Mouse (Mus musculus): ENCODE measurements around the gene Rnf31. TPM values are rescaled to one million over a fixed set of nuclear protein-coding genes. Genes with fewer than 3 reads are reported as not detected.

Gene Rnf31
- 12.4 and 17.7 TPM in 2 replicates for polyA plus RNA-seq (2014; fragmentation: Nextera tagmentation; extraction: Ambion mirVana)

DNA sequence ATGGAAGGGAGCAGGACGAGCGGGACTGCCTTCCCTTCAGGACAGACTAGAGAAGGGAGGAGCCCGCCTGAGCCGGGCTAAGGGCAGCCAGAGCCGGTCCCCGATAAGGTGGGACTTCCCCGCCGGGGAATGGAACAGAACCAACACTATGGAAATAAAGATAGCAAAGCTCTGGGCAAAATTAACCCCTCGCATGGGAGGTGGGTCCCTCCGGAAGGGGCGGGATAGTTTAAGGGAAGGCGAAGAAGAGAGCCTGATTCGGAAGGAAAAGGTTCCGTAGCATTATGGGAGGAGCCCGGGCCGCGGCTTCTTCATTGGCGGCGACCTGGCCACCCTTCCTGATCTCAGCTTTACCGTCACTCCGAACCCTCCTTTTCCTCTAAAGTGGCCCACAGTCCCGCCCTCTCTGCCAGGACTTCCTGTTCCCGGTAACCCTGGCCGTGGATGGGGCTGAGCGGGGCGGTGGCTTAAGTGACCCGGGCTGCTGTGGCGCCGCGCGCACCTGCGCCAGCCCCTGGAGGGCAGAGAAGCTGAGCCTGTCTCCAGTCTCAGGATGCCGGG lies at the start of gene Rnf31:
Rnf31 (plus strand) TSS at position 378 of the 561 bp plus-strand sequence.
- peak; percentile 90 for ATAC-seq (ENCODE audit: low FRiP score, low TSS enrichment)
- peak within 1 kb of the TSS; percentile 80 for H3K9ac ChIP-seq (ENCODE audit: low read depth, low read length)
- peaks cover 17% of the 10 kb centered on the region for H3K4me1 ChIP-seq (ENCODE audit: control insufficient read depth, insufficient read depth, low read length)
- peaks cover 32% of the 10 kb centered on the region for H3K36me3 ChIP-seq (ENCODE audit: control insufficient read depth, insufficient read depth, low read length)
- peak within 1 kb of the TSS; percentile 89 for H3K4me2 ChIP-seq (replicated peaks; ENCODE audit: low read depth, low read length)
- H3K4me3 ChIP-seq (ENCODE audit: low read length) = peak within 1 kb of the TSS; percentile 96
- no peaks in the 10 kb centered on the region for H3K27me3 ChIP-seq (ENCODE audit: control insufficient read depth, insufficient read depth, low read length)
- under 1% methylated on average over 33 of the region's 33 CpGs for WGBS
- no peaks in the 10 kb centered on the region for H3K9me3 ChIP-seq (ENCODE audit: control insufficient read depth, low read length)
- H3K27ac ChIP-seq (ENCODE audit: low read depth, low read length) = peak within 1 kb of the TSS; percentile 95

DNA sequence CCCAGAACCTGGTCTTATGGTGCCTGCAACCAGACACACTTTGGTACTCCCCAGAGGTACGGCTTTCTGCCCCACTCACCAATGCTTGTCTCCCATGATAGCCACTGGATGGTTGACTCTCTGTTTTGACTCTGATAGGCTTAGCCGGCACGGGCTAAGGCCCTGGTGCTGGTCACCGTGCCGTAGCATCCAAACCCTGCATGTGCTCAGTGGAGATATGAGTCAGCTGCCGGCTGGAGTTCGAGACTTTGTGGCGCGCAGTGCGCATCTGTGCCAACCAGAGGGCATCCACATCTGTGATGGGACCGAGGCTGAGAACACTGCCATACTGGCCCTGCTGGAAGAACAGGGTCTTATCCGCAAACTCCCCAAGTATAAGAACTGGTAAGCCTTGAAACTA lies 49.2 kb upstream of the Rnf31 start:
- H3K9ac ChIP-seq (ENCODE audit: low read depth, low read length) = no peak overlapping the region
- H3K4me3 ChIP-seq (ENCODE audit: low read length) = no peak overlapping the region
- H3K9me3 ChIP-seq (ENCODE audit: control insufficient read depth, low read length) = no peaks in the 10 kb centered on the region
- no peaks in the 10 kb centered on the region for H3K27me3 ChIP-seq (ENCODE audit: control insufficient read depth, insufficient read depth, low read length)
- no peak overlapping the region for H3K4me2 ChIP-seq (replicated peaks; ENCODE audit: low read depth, low read length)
- peaks cover 11% of the 10 kb centered on the region for H3K4me1 ChIP-seq (ENCODE audit: control insufficient read depth, insufficient read depth, low read length)
- no peak for ATAC-seq (ENCODE audit: low FRiP score, low TSS enrichment)
- peaks cover 48% of the 10 kb centered on the region for H3K36me3 ChIP-seq (ENCODE audit: control insufficient read depth, insufficient read depth, low read length)
- 96% methylated on average over 12 of the region's 12 CpGs for WGBS
- no peak overlapping the region for H3K27ac ChIP-seq (ENCODE audit: low read depth, low read length)

DNA sequence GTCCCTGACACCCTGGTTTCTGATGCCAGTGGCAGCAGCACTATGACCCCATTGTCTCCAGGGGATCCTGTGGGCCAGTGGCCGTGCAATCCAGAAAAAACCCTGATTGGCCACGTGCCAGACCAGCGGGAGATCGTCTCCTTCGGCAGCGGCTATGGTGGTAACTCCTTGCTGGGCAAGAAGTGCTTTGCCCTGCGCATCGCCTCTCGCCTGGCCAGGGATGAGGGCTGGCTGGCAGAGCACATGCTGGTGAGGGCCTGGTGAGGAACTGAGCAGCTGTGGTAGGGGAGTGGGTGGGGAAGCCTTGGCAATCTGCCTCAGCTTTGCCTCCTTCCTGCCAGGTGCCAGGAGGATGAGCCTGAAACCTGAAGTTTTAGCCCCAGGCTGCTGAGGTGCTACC lies 47.2 kb upstream of the Rnf31 start:
- no peaks in the 10 kb centered on the region for H3K27me3 ChIP-seq (ENCODE audit: control insufficient read depth, insufficient read depth, low read length)
- no peak overlapping the region for H3K9ac ChIP-seq (ENCODE audit: low read depth, low read length)
- no peak overlapping the region for H3K27ac ChIP-seq (ENCODE audit: low read depth, low read length)
- H3K36me3 ChIP-seq (ENCODE audit: control insufficient read depth, insufficient read depth, low read length) = peaks cover 68% of the 10 kb centered on the region
- H3K4me2 ChIP-seq (replicated peaks; ENCODE audit: low read depth, low read length) = no peak overlapping the region
- no peak for ATAC-seq (ENCODE audit: low FRiP score, low TSS enrichment)
- WGBS = 87% methylated on average over 9 of the region's 9 CpGs
- H3K4me3 ChIP-seq (ENCODE audit: low read length) = no peak overlapping the region
- no peaks in the 10 kb centered on the region for H3K9me3 ChIP-seq (ENCODE audit: control insufficient read depth, low read length)
- H3K4me1 ChIP-seq (ENCODE audit: control insufficient read depth, insufficient read depth, low read length) = peaks cover 11% of the 10 kb centered on the region

DNA sequence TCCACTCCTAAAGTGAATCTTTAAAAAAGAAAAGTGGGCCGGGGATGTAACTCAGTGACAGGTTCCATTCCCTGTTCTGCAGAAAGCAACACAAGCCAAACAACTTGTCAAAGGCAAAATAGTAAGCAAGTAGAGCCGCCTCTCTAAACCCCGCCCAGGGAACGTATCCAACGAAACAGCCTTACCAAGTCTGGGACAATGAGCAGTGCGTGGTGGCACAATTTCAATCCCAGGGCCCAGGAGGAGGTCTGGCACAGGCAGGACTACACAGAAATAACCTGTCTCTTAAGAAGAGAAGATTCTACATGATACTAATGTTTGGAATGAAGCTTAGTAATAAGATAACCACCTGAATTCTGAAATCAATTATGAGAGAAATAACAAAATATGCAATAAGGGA lies 41.3 kb upstream of the Rnf31 start:
- no peaks in the 10 kb centered on the region for H3K4me1 ChIP-seq (ENCODE audit: control insufficient read depth, insufficient read depth, low read length)
- H3K27ac ChIP-seq (ENCODE audit: low read depth, low read length) = no peak overlapping the region
- no peak overlapping the region for H3K4me2 ChIP-seq (replicated peaks; ENCODE audit: low read depth, low read length)
- WGBS = 89% methylated on average over 6 of the region's 6 CpGs
- H3K4me3 ChIP-seq (ENCODE audit: low read length) = no peak overlapping the region
- ATAC-seq (ENCODE audit: low FRiP score, low TSS enrichment) = no peak
- H3K9ac ChIP-seq (ENCODE audit: low read depth, low read length) = no peak overlapping the region
- H3K36me3 ChIP-seq (ENCODE audit: control insufficient read depth, insufficient read depth, low read length) = peaks cover 52% of the 10 kb centered on the region
- no peaks in the 10 kb centered on the region for H3K9me3 ChIP-seq (ENCODE audit: control insufficient read depth, low read length)
- H3K27me3 ChIP-seq (ENCODE audit: control insufficient read depth, insufficient read depth, low read length) = no peaks in the 10 kb centered on the region

DNA sequence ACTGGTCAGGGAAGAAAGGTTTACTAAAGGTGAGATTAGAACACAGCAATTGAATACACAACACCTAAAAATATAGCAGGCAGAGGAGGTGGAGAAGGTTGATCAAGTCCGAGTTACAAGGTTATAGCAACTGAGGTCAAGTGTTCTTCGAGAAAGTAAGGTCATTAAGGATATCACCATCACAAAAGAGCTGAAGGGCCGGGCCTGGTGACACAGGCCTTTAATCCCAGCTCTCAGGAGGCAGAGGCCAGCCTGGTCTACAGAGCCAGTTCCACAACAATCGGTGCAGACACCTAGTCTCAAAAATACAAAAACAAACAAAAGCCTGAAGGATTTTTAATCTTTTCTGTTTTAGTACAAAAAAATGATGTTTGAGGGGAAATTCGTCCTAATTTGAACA lies 40.2 kb upstream of the Rnf31 start:
- no peak overlapping the region for H3K4me2 ChIP-seq (replicated peaks; ENCODE audit: low read depth, low read length)
- no peaks in the 10 kb centered on the region for H3K4me1 ChIP-seq (ENCODE audit: control insufficient read depth, insufficient read depth, low read length)
- no peak overlapping the region for H3K27ac ChIP-seq (ENCODE audit: low read depth, low read length)
- no peak overlapping the region for H3K9ac ChIP-seq (ENCODE audit: low read depth, low read length)
- H3K9me3 ChIP-seq (ENCODE audit: control insufficient read depth, low read length) = no peaks in the 10 kb centered on the region
- no peaks in the 10 kb centered on the region for H3K27me3 ChIP-seq (ENCODE audit: control insufficient read depth, insufficient read depth, low read length)
- ATAC-seq (ENCODE audit: low FRiP score, low TSS enrichment) = no peak
- 64% methylated on average over 5 of the region's 5 CpGs for WGBS
- peaks cover 40% of the 10 kb centered on the region for H3K36me3 ChIP-seq (ENCODE audit: control insufficient read depth, insufficient read depth, low read length)
- no peak overlapping the region for H3K4me3 ChIP-seq (ENCODE audit: low read length)

DNA sequence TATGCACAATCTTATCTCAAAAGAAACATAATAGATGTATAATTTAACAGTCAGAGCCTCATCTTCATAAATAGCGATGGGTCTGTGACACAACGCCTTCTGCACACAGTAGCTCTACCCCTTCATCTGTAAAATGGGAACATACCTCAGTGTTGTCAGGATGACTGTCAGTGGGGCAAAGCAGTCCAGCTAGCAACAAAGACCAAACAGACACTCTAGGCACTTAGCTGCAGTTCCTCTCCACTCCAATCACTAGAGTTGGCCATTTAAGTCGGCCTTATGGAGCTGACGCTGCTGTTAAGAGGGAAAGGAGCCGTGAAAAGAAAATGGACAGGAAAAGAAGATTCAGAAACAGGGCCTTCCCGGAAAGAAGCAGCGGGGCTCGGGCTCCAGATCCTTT lies 39.7 kb upstream of the Rnf31 start:
- no peaks in the 10 kb centered on the region for H3K27me3 ChIP-seq (ENCODE audit: control insufficient read depth, insufficient read depth, low read length)
- H3K9ac ChIP-seq (ENCODE audit: low read depth, low read length) = no peak overlapping the region
- no peak overlapping the region for H3K4me2 ChIP-seq (replicated peaks; ENCODE audit: low read depth, low read length)
- H3K4me3 ChIP-seq (ENCODE audit: low read length) = no peak overlapping the region
- H3K27ac ChIP-seq (ENCODE audit: low read depth, low read length) = no peak overlapping the region
- 92% methylated on average over 8 of the region's 8 CpGs for WGBS
- no peaks in the 10 kb centered on the region for H3K9me3 ChIP-seq (ENCODE audit: control insufficient read depth, low read length)
- H3K4me1 ChIP-seq (ENCODE audit: control insufficient read depth, insufficient read depth, low read length) = no peaks in the 10 kb centered on the region
- peaks cover 35% of the 10 kb centered on the region for H3K36me3 ChIP-seq (ENCODE audit: control insufficient read depth, insufficient read depth, low read length)
- ATAC-seq (ENCODE audit: low FRiP score, low TSS enrichment) = no peak

DNA sequence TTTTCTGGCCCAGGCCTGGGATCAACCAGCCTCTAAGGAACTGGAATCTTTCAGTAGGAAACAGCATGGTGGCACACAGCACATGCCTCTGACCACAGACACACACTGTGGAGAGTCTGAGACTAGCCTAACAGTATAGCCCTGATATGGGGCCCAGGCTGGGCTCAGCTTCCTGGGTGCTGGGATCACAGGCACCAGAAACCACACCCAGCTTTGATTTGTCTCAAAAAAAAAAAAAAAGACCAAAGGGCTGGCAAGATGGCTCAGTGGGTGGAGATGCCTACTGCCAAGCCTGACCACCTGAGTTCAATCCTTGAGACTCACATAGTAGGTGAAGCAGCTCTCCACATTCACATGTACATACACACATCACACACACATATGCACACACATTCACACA lies 36.9 kb upstream of the Rnf31 start:
- no peak overlapping the region for H3K9ac ChIP-seq (ENCODE audit: low read depth, low read length)
- no peak overlapping the region for H3K27ac ChIP-seq (ENCODE audit: low read depth, low read length)
- H3K4me2 ChIP-seq (replicated peaks; ENCODE audit: low read depth, low read length) = no peak overlapping the region
- H3K36me3 ChIP-seq (ENCODE audit: control insufficient read depth, insufficient read depth, low read length) = peaks cover 7% of the 10 kb centered on the region
- no peak overlapping the region for H3K4me3 ChIP-seq (ENCODE audit: low read length)
- no peaks in the 10 kb centered on the region for H3K27me3 ChIP-seq (ENCODE audit: control insufficient read depth, insufficient read depth, low read length)
- no peaks in the 10 kb centered on the region for H3K9me3 ChIP-seq (ENCODE audit: control insufficient read depth, low read length)
- ATAC-seq (ENCODE audit: low FRiP score, low TSS enrichment) = no peak
- H3K4me1 ChIP-seq (ENCODE audit: control insufficient read depth, insufficient read depth, low read length) = no peaks in the 10 kb centered on the region; the same call in 1 of the 2 replicates

DNA sequence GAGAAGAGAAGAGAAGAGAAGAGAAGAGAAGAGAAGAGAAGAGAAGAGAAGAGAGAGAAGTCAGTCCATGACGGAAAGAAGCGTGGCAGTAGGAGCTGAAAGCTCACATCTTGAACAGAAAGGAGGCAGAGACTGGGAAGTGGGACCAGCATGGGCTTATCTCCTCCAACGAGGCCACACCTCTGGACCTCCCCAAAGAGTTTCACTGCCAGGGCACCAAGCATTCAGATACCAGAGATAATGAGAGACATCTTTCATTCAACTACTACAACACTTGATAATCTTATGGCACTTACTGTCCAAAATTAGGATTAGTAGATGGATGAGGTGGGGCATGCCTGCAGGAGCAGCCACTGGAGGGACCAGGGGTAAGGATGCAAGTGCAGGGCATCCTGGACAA lies 35.7 kb upstream of the Rnf31 start:
- Histone ChIP-seq H3K9ac (ENCODE audit: low read depth, low read length) (no peak overlapping the region), H3K27ac (ENCODE audit: low read depth, low read length) (no peak overlapping the region)
- no peak for ATAC-seq (ENCODE audit: low FRiP score, low TSS enrichment)

DNA sequence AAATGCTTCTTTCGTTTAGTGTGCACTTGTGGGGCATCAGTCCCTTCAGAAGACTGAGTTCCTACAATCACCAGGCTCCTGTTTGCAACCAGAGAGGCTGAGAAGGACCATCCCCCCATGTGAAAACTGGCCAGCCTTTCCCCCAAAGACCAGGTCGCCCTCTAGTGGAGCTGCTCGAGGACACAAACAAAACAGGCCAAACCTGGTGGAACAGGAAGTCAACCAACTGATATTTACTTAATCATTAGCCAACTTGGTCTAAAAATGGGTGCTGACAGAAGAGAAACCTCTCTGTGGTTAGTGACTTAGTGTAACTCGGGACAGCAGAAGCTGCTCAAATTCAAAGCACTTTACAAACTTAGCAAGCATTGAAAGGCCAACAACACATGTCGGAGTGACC lies 34.5 kb upstream of the Rnf31 start:
- Histone ChIP-seq H3K27ac (ENCODE audit: low read depth, low read length) (peak overlapping the region; percentile 66; the same call in 1 of the 2 replicates), H3K4me3 (ENCODE audit: low read length) (no peak overlapping the region), H3K36me3 (ENCODE audit: control insufficient read depth, insufficient read depth, low read length) (no peaks in the 10 kb centered on the region), H3K9ac (ENCODE audit: low read depth, low read length) (no peak overlapping the region), H3K27me3 (ENCODE audit: control insufficient read depth, insufficient read depth, low read length) (no peaks in the 10 kb centered on the region), H3K4me1 (ENCODE audit: control insufficient read depth, insufficient read depth, low read length) (peaks cover 5% of the 10 kb centered on the region; the same call in 1 of the 2 replicates), H3K4me2 (replicated peaks; ENCODE audit: low read depth, low read length) (no peak overlapping the region; the same call in 1 of the 2 replicates), H3K9me3 (ENCODE audit: control insufficient read depth, low read length) (no peaks in the 10 kb centered on the region)
- 25% methylated on average over 5 of the region's 5 CpGs for WGBS
- ATAC-seq (ENCODE audit: low FRiP score, low TSS enrichment) = no peak

More for the DNA sequence above, 35.7 kb upstream of the Rnf31 start:
- H3K4me2 ChIP-seq (replicated peaks; ENCODE audit: low read depth, low read length) = no peak overlapping the region
- H3K9me3 ChIP-seq (ENCODE audit: control insufficient read depth, low read length) = no peaks in the 10 kb centered on the region
- no peaks in the 10 kb centered on the region for H3K36me3 ChIP-seq (ENCODE audit: control insufficient read depth, insufficient read depth, low read length)
- no peaks in the 10 kb centered on the region; the same call in 1 of the 2 replicates for H3K4me1 ChIP-seq (ENCODE audit: control insufficient read depth, insufficient read depth, low read length)
- no peaks in the 10 kb centered on the region for H3K27me3 ChIP-seq (ENCODE audit: control insufficient read depth, insufficient read depth, low read length)
- H3K4me3 ChIP-seq (ENCODE audit: low read length) = no peak overlapping the region
- WGBS = 89% methylated on average over 3 of the region's 3 CpGs

All from kidney, embryonic 14.5 days (tissue).